Mouse (Mus musculus): ENCODE measurements around the gene Awat1.
A peak's percentile ranks its signal among the peaks of the same experiment; 100 is the strongest.

Gene Awat1

GRCm38 (mm10) chrX:100571951-100572350, at the start of gene Awat1:
TSS of gene Awat1 (plus strand) at chrX:100572251.
- no peak for DNase-seq (ENCODE audit: low spot score)

GRCm38 (mm10) chrX:100524471-100524870, 47.6 kb upstream of the Awat1 start, which contains the start of gene Dgat2l6:
TSS of gene Dgat2l6 (plus strand) at chrX:100524838.
- no peak for DNase-seq (ENCODE audit: low spot score)

GRCm38 (mm10) chrX:100556026-100556425, 16.0 kb upstream of the Awat1 start:
- DNase-seq (ENCODE audit: low spot score): no peak

GRCm38 (mm10) chrX:100565696-100566095, 6.4 kb upstream of the Awat1 start:
- no peak for DNase-seq (ENCODE audit: low spot score)

- no peak for DNase-seq (ENCODE audit: low spot score)
Measured at GRCm38 (mm10) chrX:100594791-100595190, 22.7 kb downstream of the Awat1 start, which contains the start of gene P2ry4. TSS of gene P2ry4 (minus strand) at chrX:100594869.

GRCm38 (mm10) chrX:100597439-100597838, 25.4 kb downstream of the Awat1 start:
- DNase-seq (ENCODE audit: low spot score): peak; percentile 42

GRCm38 (mm10) chrX:100599755-100600154, 27.7 kb downstream of the Awat1 start:
- no peak for DNase-seq (ENCODE audit: low spot score)

- no peak for DNase-seq (ENCODE audit: low spot score)
Measured at GRCm38 (mm10) chrX:100605314-100605713, 33.3 kb downstream of the Awat1 start, which contains the start of gene Arr3. TSS of gene Arr3 (plus strand) at chrX:100605497.

GRCm38 (mm10) chrX:100618488-100618887, 46.4 kb downstream of the Awat1 start:
- no peak for DNase-seq (ENCODE audit: low spot score)

GRCm38 (mm10) chrX:100621366-100621765, 49.3 kb downstream of the Awat1 start:
- DNase-seq (ENCODE audit: low spot score): no peak

GRCm38 (mm10) chrX:100624242-100624641, 52.2 kb downstream of the Awat1 start:
- DNase-seq (ENCODE audit: low spot score): no peak

GRCm38 (mm10) chrX:100625146-100625545, 53.1 kb downstream of the Awat1 start:
- no peak for DNase-seq (ENCODE audit: low spot score)

- no peak for DNase-seq (ENCODE audit: low spot score)
Measured at GRCm38 (mm10) chrX:100625546-100625801, 53.4 kb downstream of the Awat1 start, which contains the start of gene Kif4. TSS of gene Kif4 (plus strand) at chrX:100625737.

GRCm38 (mm10) chrX:100625802-100626793, 54.0 kb downstream of the Awat1 start, which contains the start of gene Pdzd11:
TSS of gene Pdzd11 (minus strand) at chrX:100626568.
- peak; percentile 91 for DNase-seq (ENCODE audit: low spot score)
